Mouse (Mus musculus) heart, embryonic 15.5 days (tissue): ENCODE measurements at regions not wholly inside any gene's neighbourhood (a gene's known extent, or its start where the extent isn't known, plus 50 kb on each side); places are given as distances from the start of the nearest gene placed in this dataset.
"Not testable (repeated sequence)": the region's sequence is repeated elsewhere in the genome, so short reads cannot be mapped to it uniquely, and the experiment has no call there.

Experiments
- ATAC-seq: fragments of 200-750 bp; cut with Nextera tagmentation; replicated peaks from 2 replicates; pipeline ENCODE4 v1.8.0; 2017; ENCODE audit warnings: low read depth, moderate TSS enrichment; ENCODE audit not compliant: insufficient number of reproducible peaks, insufficient read depth, low FRiP score
- H3K27ac ChIP-seq: fragments of 300-500 bp; sonication (generic); 2 replicates; pipeline ENCODE4 v1.5.1; 2015; ENCODE audit warnings: mild to moderate bottlenecking, inconsistent platforms
- H3K27me3 ChIP-seq: fragments of 300-500 bp; sonication (generic); 2 replicates; pipeline ENCODE4 v1.6.1; 2015; ENCODE audit warnings: inconsistent platforms
- H3K36me3 ChIP-seq: fragments of 300-500 bp; sonication (generic); 2 replicates; pipeline ENCODE4 v1.6.1; 2015; ENCODE audit warnings: mild to moderate bottlenecking, inconsistent platforms
- H3K4me1 ChIP-seq: fragments of 300-500 bp; sonication (generic); replicated peaks from 2 replicates; pipeline ENCODE4 v1.6.1; 2015; ENCODE audit warnings: inconsistent platforms
- H3K4me2 ChIP-seq: fragments of 300-500 bp; sonication (generic); 2 replicates; pipeline ENCODE4 v1.6.1; 2015; ENCODE audit warnings: inconsistent platforms, mild to moderate bottlenecking, moderate library complexity
- H3K4me3 ChIP-seq: fragments of 300-500 bp; sonication (generic); 2 replicates; pipeline ENCODE4 v1.5.1; 2015; ENCODE audit warnings: mild to moderate bottlenecking, inconsistent platforms
- H3K9ac ChIP-seq: fragments of 300-500 bp; sonication (generic); 2 replicates; pipeline ENCODE4 v1.6.1; 2015; ENCODE audit warnings: mild to moderate bottlenecking, inconsistent platforms
- H3K9me3 ChIP-seq: fragments of 300-500 bp; sonication (generic); replicated peaks from 2 replicates; pipeline ENCODE4 v1.6.1; 2016; ENCODE audit warnings: inconsistent platforms
- WGBS: fragments of 180-500 bp; shearing (Covaris S2); methylation state at CpG from one replicate; pipeline ENCODE4 v1.1.7; 2015; ENCODE audit warnings: mixed read lengths; 5-methylcytosine and 5-hydroxymethylcytosine counted together

GRCm38 (mm10) chr1:184669173-184669572 lies 63.2 kb downstream of the Hlx start:
- not testable (repeated sequence) for H3K27me3 ChIP-seq, H3K9ac ChIP-seq, H3K9me3 ChIP-seq, H3K27ac ChIP-seq, H3K36me3 ChIP-seq, H3K4me2 ChIP-seq, ATAC-seq, H3K4me1 ChIP-seq, H3K4me3 ChIP-seq
- WGBS, result 85% methylated on average over 5 of the region's 5 CpGs

- no peak overlapping the region for H3K9ac ChIP-seq
- no peak overlapping the region for H3K4me2 ChIP-seq
- no peak for ATAC-seq
- H3K27me3 ChIP-seq, result no peaks in the 10 kb centered on the region
- H3K4me1 ChIP-seq, result no peaks in the 10 kb centered on the region
- no peak overlapping the region for H3K4me3 ChIP-seq
- no peaks in the 10 kb centered on the region for H3K9me3 ChIP-seq
- 72% methylated on average over 1 of the region's 1 CpGs for WGBS
- H3K27ac ChIP-seq, result no peak overlapping the region
- H3K36me3 ChIP-seq, result no peaks in the 10 kb centered on the region
Observed at GRCm38 (mm10) chr1:184668428-184668827, 64.0 kb downstream of the Hlx start.

GRCm38 (mm10) chr1:184668022-184668421 lies 64.4 kb downstream of the Hlx start:
- Histone ChIP-seq H3K27me3 (no peaks in the 10 kb centered on the region), H3K27ac (no peak overlapping the region), H3K4me3 (no peak overlapping the region), H3K4me1 (no peaks in the 10 kb centered on the region), H3K9me3 (no peaks in the 10 kb centered on the region), H3K4me2 (no peak overlapping the region), H3K9ac (no peak overlapping the region), H3K36me3 (no peaks in the 10 kb centered on the region)
- 78% methylated on average over 2 of the region's 2 CpGs for WGBS
- no peak for ATAC-seq

GRCm38 (mm10) chr1:184665243-184665642 lies 67.2 kb downstream of the Hlx start:
- H3K4me3 ChIP-seq, result no peak overlapping the region
- no peaks in the 10 kb centered on the region for H3K36me3 ChIP-seq
- no peaks in the 10 kb centered on the region for H3K9me3 ChIP-seq
- no peak overlapping the region for H3K27ac ChIP-seq
- no peak overlapping the region for H3K9ac ChIP-seq
- no peaks in the 10 kb centered on the region for H3K27me3 ChIP-seq
- no peak overlapping the region for H3K4me2 ChIP-seq
- 82% methylated on average over 12 of the region's 12 CpGs for WGBS
- ATAC-seq, result no peak
- no peaks in the 10 kb centered on the region for H3K4me1 ChIP-seq

GRCm38 (mm10) chr1:184664098-184664375 lies 68.4 kb downstream of the Hlx start:
- Histone ChIP-seq H3K36me3 (no peaks in the 10 kb centered on the region), H3K27me3 (no peaks in the 10 kb centered on the region), H3K4me1 (no peaks in the 10 kb centered on the region), H3K9ac (no peak overlapping the region), H3K27ac (no peak overlapping the region), H3K9me3 (no peaks in the 10 kb centered on the region), H3K4me3 (no peak overlapping the region), H3K4me2 (no peak overlapping the region)
- no peak for ATAC-seq
- WGBS, result 34% methylated on average over 5 of the region's 5 CpGs

GRCm38 (mm10) chr1:184663300-184664097 lies 68.9 kb downstream of the Hlx start:
- WGBS, result 70% methylated on average over 14 of the region's 14 CpGs
- H3K4me3 ChIP-seq, result no peak overlapping the region
- no peak overlapping the region for H3K9ac ChIP-seq
- no peaks in the 10 kb centered on the region for H3K4me1 ChIP-seq
- no peaks in the 10 kb centered on the region for H3K9me3 ChIP-seq
- H3K27me3 ChIP-seq, result no peaks in the 10 kb centered on the region
- no peak overlapping the region for H3K27ac ChIP-seq
- ATAC-seq, result no peak
- H3K36me3 ChIP-seq, result no peaks in the 10 kb centered on the region
- H3K4me2 ChIP-seq, result no peak overlapping the region

GRCm38 (mm10) chr1:184650541-184651105 lies 81.8 kb downstream of the Hlx start:
- WGBS, result 74% methylated on average over 4 of the region's 4 CpGs
- H3K36me3 ChIP-seq, result no peaks in the 10 kb centered on the region
- H3K4me2 ChIP-seq, result no peak overlapping the region
- no peaks in the 10 kb centered on the region for H3K27me3 ChIP-seq
- H3K4me3 ChIP-seq, result no peak overlapping the region
- no peak for ATAC-seq
- no peak overlapping the region for H3K9ac ChIP-seq
- H3K27ac ChIP-seq, result no peak overlapping the region
- no peaks in the 10 kb centered on the region for H3K4me1 ChIP-seq
- no peaks in the 10 kb centered on the region for H3K9me3 ChIP-seq

GRCm38 (mm10) chr1:184647920-184648540 lies 84.4 kb downstream of the Hlx start:
- peaks cover 7% of the 10 kb centered on the region for H3K4me1 ChIP-seq
- no peak overlapping the region for H3K9ac ChIP-seq
- H3K4me3 ChIP-seq, result no peak overlapping the region
- 80% methylated on average over 8 of the region's 8 CpGs for WGBS
- no peaks in the 10 kb centered on the region for H3K36me3 ChIP-seq
- no peak overlapping the region for H3K27ac ChIP-seq
- H3K9me3 ChIP-seq, result no peaks in the 10 kb centered on the region
- ATAC-seq, result no peak
- no peaks in the 10 kb centered on the region for H3K27me3 ChIP-seq
- no peak overlapping the region for H3K4me2 ChIP-seq

- no peak for ATAC-seq
- Histone ChIP-seq H3K4me2 (no peak overlapping the region), H3K9ac (no peak overlapping the region)
Observed at GRCm38 (mm10) chr1:184644767-184645598, 87.4 kb downstream of the Hlx start.

GRCm38 (mm10) chr1:184630695-184631475 lies 101.5 kb downstream of the Hlx start:
- Histone ChIP-seq H3K36me3 (no peaks in the 10 kb centered on the region), H3K4me2 (no peak overlapping the region), H3K9ac (no peak overlapping the region), H3K27ac (no peak overlapping the region), H3K4me1 (peaks cover 13% of the 10 kb centered on the region; the same call in 1 of the 2 replicates), H3K9me3 (no peaks in the 10 kb centered on the region), H3K27me3 (no peaks in the 10 kb centered on the region), H3K4me3 (no peak overlapping the region)
- 78% methylated on average over 13 of the region's 13 CpGs for WGBS
- no peak for ATAC-seq

More at GRCm38 (mm10) chr1:184644767-184645598, 87.4 kb downstream of the Hlx start:
- Histone ChIP-seq H3K36me3 (no peaks in the 10 kb centered on the region), H3K4me3 (no peak overlapping the region), H3K9me3 (no peaks in the 10 kb centered on the region), H3K27me3 (no peaks in the 10 kb centered on the region), H3K27ac (no peak overlapping the region), H3K4me1 (peaks cover 7% of the 10 kb centered on the region)
- WGBS, result 26% methylated on average over 9 of the region's 9 CpGs

- peaks cover 13% of the 10 kb centered on the region; the same call in 1 of the 2 replicates for H3K4me1 ChIP-seq
- H3K27ac ChIP-seq, result no peak overlapping the region
- no peak overlapping the region for H3K4me2 ChIP-seq
- WGBS, result 52% methylated on average over 9 of the region's 9 CpGs
- no peaks in the 10 kb centered on the region for H3K9me3 ChIP-seq
- H3K4me3 ChIP-seq, result no peak overlapping the region
- no peak for ATAC-seq
- no peaks in the 10 kb centered on the region for H3K36me3 ChIP-seq
- H3K27me3 ChIP-seq, result no peaks in the 10 kb centered on the region
- no peak overlapping the region for H3K9ac ChIP-seq
Observed at GRCm38 (mm10) chr1:184629194-184629593, 103.2 kb downstream of the Hlx start.
